Mouse (Mus musculus) left cerebral cortex, postnatal 36 days (tissue): ENCODE measurements around the gene Klri2. TPM values are rescaled to one million over a fixed set of nuclear protein-coding genes. Genes with fewer than 3 reads are reported as not detected.
"Not testable (repeated sequence)": the region's sequence is repeated elsewhere in the genome, so short reads cannot be mapped to it uniquely, and the experiment has no call there.

Source experiments
- DNase-seq, 2 experiments: peaks; one replicate each; pipeline ENCODE4 v3.0.0; 2021 to 2022; ENCODE audit warnings: low spot score in 2 of 2, mixed read lengths in 1 of 2
- intact Hi-C: fragments of 180-260 bp; cut with DNase I; formaldehyde crosslinking; loops from one replicate; pipeline ENCODE4 v1.15.1; 2025
- microRNA-seq: library from miRNA; unstranded; fragments of <30 nt; microRNA quantifications from one replicate; pipeline ENCODE4 v1.2.0, GENCODE M21; 2022
- total RNA-seq, 2 experiments: library from RNA; stranded (reverse); gene quantifications; 2 replicates each; pipeline ENCODE4 v1.2.3; 2021

Klri2 gene
- not detected for total RNA-seq

GRCm38 (mm10) chr6:129740069-129740721 is at the start of gene Klri2:
TSS of gene Klri2 (minus strand) at chr6:129740484.
- intact Hi-C loops, result no loop called here
- no peak for DNase-seq

DNA sequence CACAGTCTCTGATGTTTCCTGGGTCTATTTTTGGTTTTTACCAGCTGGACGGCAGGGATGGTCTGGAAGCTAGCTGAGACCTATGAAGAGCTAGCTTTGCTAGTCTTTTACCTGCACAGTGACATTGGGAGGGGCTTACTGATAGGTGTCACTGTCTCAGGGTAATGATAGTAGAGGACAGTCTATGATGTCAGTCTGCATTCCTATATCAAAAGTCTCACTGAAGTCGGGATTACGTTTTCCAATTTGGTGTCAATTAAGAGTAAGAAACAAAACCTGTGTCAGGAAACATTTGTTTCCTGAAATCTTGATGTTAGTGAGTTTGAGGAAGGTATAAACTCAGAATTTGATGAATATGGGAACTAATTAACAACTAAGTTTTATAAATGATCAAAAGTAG is 43.9 kb upstream of the Klri2 start, which contains the start of gene Gm156:
Gene Gm156 (minus strand): TSS at position 101 of the 400 bp plus-strand sequence.
- not testable (repeated sequence) for DNase-seq
- intact Hi-C loops, result loop anchor here (2.0 kb wide), 1 partner anchor 35 kb away; no protein-coding TSS in a partner anchor

GRCm38 (mm10) chr6:129747654-129748032 is 7.4 kb upstream of the Klri2 start:
- no peak for DNase-seq
- intact Hi-C loops, result no loop called here

DNA sequence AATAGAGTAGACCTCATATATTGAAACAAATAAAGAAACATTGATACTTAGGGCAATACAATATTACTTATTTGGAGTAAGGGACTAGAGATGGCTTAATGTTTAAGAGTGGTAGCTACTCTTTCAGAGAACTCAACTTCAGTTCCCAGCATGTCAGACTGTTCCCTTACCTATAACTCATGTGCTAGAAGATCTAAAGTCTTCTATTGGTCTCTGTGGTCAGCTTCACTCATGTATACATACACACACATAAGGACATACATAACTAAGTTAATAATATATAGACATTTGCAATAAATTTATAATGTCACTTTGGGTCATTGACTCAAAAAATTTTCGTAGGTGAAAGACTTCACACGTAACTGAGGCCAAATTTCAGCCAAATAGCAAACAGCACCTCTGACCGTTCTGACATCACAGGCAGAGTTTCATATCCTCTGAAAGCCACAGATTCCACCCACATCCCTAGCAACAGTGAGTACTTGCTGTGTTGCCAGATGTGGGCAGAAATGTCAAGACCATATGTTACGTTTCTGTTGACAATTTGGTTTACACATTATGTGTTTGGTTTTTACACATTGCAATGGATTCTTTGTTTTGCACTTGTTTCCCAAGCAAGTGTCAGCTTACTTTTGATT is 6.9 kb upstream of the Klri2 start:
- intact Hi-C loops, result no loop called here
- no peak for DNase-seq

DNA sequence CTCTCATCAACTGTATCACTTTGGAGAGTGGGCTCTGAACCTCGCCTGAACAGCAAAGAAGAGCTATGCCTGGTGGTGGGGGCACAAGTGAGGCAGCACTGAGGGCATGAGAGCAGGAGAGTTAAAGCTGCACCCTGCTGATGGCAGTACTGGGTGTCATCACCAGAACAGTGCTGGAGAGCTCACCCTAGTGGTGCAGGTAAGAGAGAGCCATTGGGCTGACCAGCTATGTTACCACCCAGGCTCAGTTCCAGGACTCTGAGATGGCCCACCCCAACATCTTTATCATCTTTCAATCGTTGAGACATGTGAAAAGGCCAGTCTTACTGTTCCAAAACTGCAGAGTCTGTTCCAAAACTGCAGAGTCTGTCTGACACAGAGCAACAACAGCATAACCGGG is 5.9 kb upstream of the Klri2 start:
- intact Hi-C loops, result no loop called here
- no peak for DNase-seq

- intact Hi-C loops, result no loop called here
- DNase-seq, result no peak
Measured at GRCm38 (mm10) chr6:129736414-129736813, 3.9 kb downstream of the Klri2 start.

DNA sequence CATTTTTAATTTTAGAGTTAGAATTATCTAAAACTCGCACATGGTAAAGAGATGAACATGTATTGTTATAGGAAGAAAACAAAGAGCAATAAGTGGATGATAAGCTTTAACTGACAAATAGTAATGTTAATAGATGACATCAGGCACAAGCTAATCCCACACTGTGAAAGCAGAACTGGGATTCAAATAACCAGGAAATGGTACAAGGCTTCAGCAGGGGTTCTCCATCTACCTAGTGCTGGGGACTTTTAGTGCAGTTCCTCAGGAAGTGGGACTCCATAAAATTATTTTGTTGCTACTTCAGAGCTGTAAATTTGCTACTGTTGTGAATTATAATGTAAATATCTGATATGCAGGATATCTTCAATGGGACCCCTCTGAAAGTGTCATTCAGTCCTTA is 13.0 kb downstream of the Klri2 start:
- DNase-seq, result no peak
- intact Hi-C loops, result no loop called here

DNA sequence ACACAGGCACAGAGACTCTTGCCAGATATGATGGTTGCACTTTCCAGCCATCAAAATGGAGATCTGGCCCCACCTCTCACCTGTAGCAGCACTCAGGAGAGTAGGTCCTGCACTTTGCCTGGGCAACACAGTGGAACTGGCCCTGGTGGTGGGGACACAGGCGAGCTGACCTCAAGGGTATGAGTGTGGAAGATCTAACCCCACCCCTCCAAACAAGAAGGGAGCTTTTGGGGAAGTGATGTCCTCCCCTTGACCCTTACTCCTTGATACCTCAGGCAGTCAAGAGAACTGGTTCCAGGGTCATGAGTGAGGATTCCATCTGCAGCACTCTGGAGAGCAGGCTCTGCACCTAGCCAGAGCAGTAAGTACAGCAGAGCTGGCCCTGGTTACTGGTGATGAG is 18.9 kb downstream of the Klri2 start:
- no peak for DNase-seq
- intact Hi-C loops, result no loop called here

GRCm38 (mm10) chr6:129720487-129720886 is 19.8 kb downstream of the Klri2 start:
- no peak for DNase-seq
- intact Hi-C loops, result no loop called here

DNA sequence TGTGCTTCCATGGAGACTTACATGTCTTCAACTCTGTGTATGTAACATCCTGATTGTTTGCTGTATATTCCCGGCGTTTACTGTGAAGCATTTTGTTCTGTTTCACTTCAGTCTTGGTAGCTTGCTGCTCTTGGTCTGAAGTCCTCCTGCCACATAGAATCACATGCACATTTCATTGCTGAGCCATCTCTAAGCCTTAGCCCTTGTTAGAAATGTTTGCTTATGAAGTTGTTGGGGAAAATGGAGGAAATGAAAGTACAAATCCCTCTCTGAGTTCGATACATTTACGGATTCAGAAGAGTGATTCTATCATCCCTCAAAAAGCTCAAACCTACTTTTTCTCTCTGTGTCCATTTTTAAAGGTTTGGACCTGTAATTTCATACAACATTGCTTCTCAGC is 23.3 kb downstream of the Klri2 start, which contains the start of gene Klri1:
Gene Klri1 (minus strand): TSS at position 101 of the 400 bp plus-strand sequence.
- intact Hi-C loops, result no loop called here
- DNase-seq, result no peak

- DNase-seq, result no peak
- intact Hi-C loops, result no loop called here
Measured at GRCm38 (mm10) chr6:129713566-129713965, 26.7 kb downstream of the Klri2 start.

DNA sequence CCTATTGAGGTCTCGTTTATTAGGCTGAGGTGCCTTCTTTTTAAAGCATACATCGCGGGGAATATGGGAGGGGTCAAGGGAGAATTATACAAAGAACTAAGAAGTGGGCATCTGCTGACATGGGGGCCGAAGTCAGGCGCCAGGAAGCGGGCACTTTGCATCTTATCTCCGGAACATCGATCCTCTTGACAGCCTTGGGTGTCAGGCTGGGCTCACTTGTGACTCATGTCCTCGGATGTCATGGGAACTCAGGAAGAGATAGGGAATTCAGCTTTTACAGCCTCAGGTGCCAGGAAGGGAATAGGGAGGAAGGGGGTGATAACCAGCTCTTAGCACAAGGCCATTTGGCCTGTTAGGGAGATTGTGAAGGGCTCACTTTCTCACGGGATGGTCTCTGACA is 48.8 kb downstream of the Klri2 start:
- intact Hi-C loops, DNase-seq: not testable (repeated sequence)

GRCm38 (mm10) chr6:129680379-129680778 is 59.9 kb downstream of the Klri2 start:
- no peak for DNase-seq
- intact Hi-C loops, result no loop called here

Small RNA genes lying within 50 kb of the gene (microRNA-seq; reads per million reads assigned to microRNA genes)
- not detected for gene Mir680-1

Other genes with a start within 250 kb of the Klri2 start
- gene Olr1, start 233.3 kb downstream of the Klri2 start, total RNA-seq, result not detected
- not detected for gene Tmem52b, start 227.9 kb downstream of the Klri2 start, total RNA-seq
- gene Gabarapl1, start 207.3 kb downstream of the Klri2 start, total RNA-seq, result 100 to 1,000 TPM; 655 to 787 TPM
- not detected for gene Klre1, start 162.6 kb downstream of the Klri2 start, total RNA-seq
- 1 to 10 TPM in 1 of 2 experiments, not detected in 1; 1.1 TPM for gene Klrd1, start 148.7 kb downstream of the Klri2 start, total RNA-seq
- gene Klrk1, start 116.6 kb downstream of the Klri2 start, total RNA-seq, result not detected
- gene Klrc3, start 97.1 kb downstream of the Klri2 start, total RNA-seq, result not detected
- not detected for gene Klrc2, start 79.8 kb downstream of the Klri2 start, total RNA-seq
- gene Klrc1, start 61.5 kb downstream of the Klri2 start, total RNA-seq, result not detected
- not detected for gene Klri1, start 23.4 kb downstream of the Klri2 start, total RNA-seq
- not detected for gene Gm156, start 43.8 kb upstream of the Klri2 start, total RNA-seq
- gene Gm17631, start 122.2 kb upstream of the Klri2 start, total RNA-seq, result not detected
- gene Klra17, start 136.2 kb upstream of the Klri2 start, total RNA-seq, result not detected
- not detected for gene Klra5, start 177.2 kb upstream of the Klri2 start, total RNA-seq